ENCODE assay signal across 8 mouse cellular contexts in the genomic region with DNA sequence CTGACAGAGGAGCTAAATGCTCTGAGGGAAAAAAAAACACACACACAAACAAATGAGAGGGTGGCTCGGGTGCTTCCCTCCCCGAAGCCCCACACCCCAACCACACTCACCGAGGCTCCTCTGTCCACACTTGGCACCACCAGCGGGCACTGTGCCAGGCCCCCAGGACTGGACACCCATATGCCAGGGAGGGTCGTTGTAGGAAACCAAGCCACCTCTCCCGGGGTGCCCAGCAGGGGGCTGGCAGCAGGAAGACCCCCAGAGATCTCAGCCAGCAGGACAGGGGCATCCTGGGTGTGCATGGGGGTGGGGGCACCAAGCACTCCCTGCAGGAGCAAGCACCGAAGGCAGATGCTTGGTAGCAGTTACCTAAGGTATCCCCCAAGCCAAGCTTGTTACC. TPM values are rescaled to one million over a fixed set of nuclear protein-coding genes. Genes with fewer than 3 reads are reported as not detected.
DNase-seq lines count a peak whose midpoint lies in the region; ATAC-seq and TF ChIP-seq lines count a peak whose summit lies in the region.

Gene Gm43738 (minus strand): TSS at position 289 of the 400 bp plus-strand sequence.

- 32% methylated on average over 7 of the region's 7 CpGs for WGBS in bone marrow, adult 2 months
- WGBS in forebrain, embryonic 14.5 days = 33% methylated on average over 7 of the region's 7 CpGs
- WGBS in liver, embryonic 14.5 days (ENCODE audit: insufficient replicate concordance) = 46% methylated on average over 7 of the region's 7 CpGs

- peak within 1 kb of the TSS; percentile 95 for H3K4me2 ChIP-seq in forebrain, embryonic 14.5 days (ENCODE audit: low read length)
- peak within 1 kb of the TSS; percentile 88 for H3K4me2 ChIP-seq in liver, embryonic 14.5 days (ENCODE audit: low read depth)

- H3K27ac ChIP-seq in layer of hippocampus, adult 2 months = peak within 1 kb of the TSS; percentile 85
- H3K27ac ChIP-seq in bone marrow, adult 2 months (ENCODE audit: control insufficient read depth, insufficient read depth, low read depth, low read length, poor library complexity) = no peak within 1 kb of the TSS; the same call in 1 of the 2 replicates
- H3K27ac ChIP-seq in forebrain, embryonic 14.5 days (ENCODE audit: low read depth, low read length) = peak within 1 kb of the TSS; percentile 36; the same call in 1 of the 2 replicates
- H3K27ac ChIP-seq in liver, embryonic 14.5 days = peak within 1 kb of the TSS; percentile 12

- peaks cover 1% of the 10 kb centered on the region; the same call in 1 of the 2 replicates for H3K4me1 ChIP-seq in bone marrow, adult 2 months (ENCODE audit: control insufficient read depth, insufficient read depth, low read length)
- H3K4me1 ChIP-seq in forebrain, embryonic 14.5 days (ENCODE audit: control insufficient read depth, insufficient read depth, low read length) = peaks cover 11% of the 10 kb centered on the region
- H3K4me1 ChIP-seq in liver, embryonic 14.5 days (replicated peaks; ENCODE audit: control insufficient read depth in 2 of 2, insufficient read depth in 2 of 2, low read length in 1 of 2) = peaks cover 13 to 16% of the 10 kb centered on the region in 2 experiments

- TF ChIP-seq CTCF in layer of hippocampus, adult 2 months (conservative IDR thresholded peaks at IDR 0.05) = no peak
- no peak for TF ChIP-seq CTCF in bone marrow, adult 2 months (IDR thresholded peaks at IDR 0.05; ENCODE audit: control insufficient read depth, insufficient read depth, low read length)
- TF ChIP-seq CTCF in liver, embryonic 14.5 days (IDR thresholded peaks at IDR 0.05; ENCODE audit: low read depth) = 0 out of 2 replicates have a peak, but pooled peaks have one; percentile 2

- no peak for ATAC-seq in forebrain, embryonic 14.5 days
- no peak for ATAC-seq in liver, embryonic 14.5 days (ENCODE audit: insufficient read depth)

- no peak for DNase-seq in layer of hippocampus, adult 2 months (ENCODE audit: low spot score in 2 of 2)
- no peak for DNase-seq in layer of hippocampus, adult 11-12 months (ENCODE audit: low spot score)
- peak; percentile 15 for DNase-seq in forebrain, embryonic 14.5 days (ENCODE audit: low spot score)
- no peak for DNase-seq in liver, embryonic 14.5 days (ENCODE audit: low read depth in 3 of 3, low spot score in 3 of 3)
- no peak for DNase-seq in urinary bladder, adult 2 months (ENCODE audit: low spot score)
- no peak for DNase-seq in layer of hippocampus, adult 18-20 months (ENCODE audit: low spot score in 2 of 2)
- no peak for DNase-seq in retina, embryonic 14.5 days (ENCODE audit: low spot score)

- H3K36me3 ChIP-seq in forebrain, embryonic 14.5 days (ENCODE audit: control insufficient read depth, insufficient read depth, low read length) = peaks cover 42% of the 10 kb centered on the region
- H3K36me3 ChIP-seq in liver, embryonic 14.5 days (replicated peaks; ENCODE audit: control insufficient read depth, insufficient read depth, low read depth) = peaks cover 18% of the 10 kb centered on the region

- H3K4me3 ChIP-seq in layer of hippocampus, adult 2 months = peak within 1 kb of the TSS; percentile 76
- H3K4me3 ChIP-seq in bone marrow, adult 2 months (replicated peaks; ENCODE audit: control insufficient read depth, low read depth, low read length) = peak within 1 kb of the TSS; percentile 73
- peak within 1 kb of the TSS; percentile 79 for H3K4me3 ChIP-seq in forebrain, embryonic 14.5 days (ENCODE audit: low read depth, low read length)
- peak within 1 kb of the TSS; percentile 60 to 95 for H3K4me3 ChIP-seq in liver, embryonic 14.5 days (ENCODE audit: insufficient read depth in 1 of 2, low read depth in 2 of 2, low read length in 2 of 2)

- no peak for TF ChIP-seq POLR2A in bone marrow, adult 2 months (IDR thresholded peaks at IDR 0.05; ENCODE audit: borderline replicate concordance, control insufficient read depth, low read depth, low read length)

- TF ChIP-seq EP300 in liver, embryonic 14.5 days (IDR thresholded peaks at IDR 0.05; ENCODE audit: low read depth) = no peak

- H3K27me3 ChIP-seq in forebrain, embryonic 14.5 days (replicated peaks; ENCODE audit: control insufficient read depth, insufficient read depth, low read length) = no peaks in the 10 kb centered on the region
- H3K27me3 ChIP-seq in liver, embryonic 14.5 days (ENCODE audit: control insufficient read depth, insufficient read depth, low read length) = no peaks in the 10 kb centered on the region

- peak within 1 kb of the TSS; percentile 75 for H3K9ac ChIP-seq in forebrain, embryonic 14.5 days (ENCODE audit: low read length)
- peak within 1 kb of the TSS; percentile 59 for H3K9ac ChIP-seq in liver, embryonic 14.5 days (replicated peaks)

- H3K9me3 ChIP-seq in forebrain, embryonic 14.5 days (replicated peaks; ENCODE audit: control insufficient read depth, low read length) = no peaks in the 10 kb centered on the region
- no peaks in the 10 kb centered on the region for H3K9me3 ChIP-seq in liver, embryonic 14.5 days (ENCODE audit: control insufficient read depth, low read length)

RNA-seq across cellular contexts. Expression of gene Gm43738, which starts in this region (rescaled TPM):
- under 1 TPM in 1 of 2 experiments, not detected in 1; 0.18 TPM for total RNA-seq in layer of hippocampus, adult 2 months (2021)
- polyA plus RNA-seq in bone marrow, adult 2 months (2011; ENCODE audit: insufficient read depth, insufficient read length, low replicate concordance, missing spikeins) = not detected in 2 replicates
- not detected in 2 replicates for polyA plus RNA-seq in forebrain, embryonic 14.5 days (2014; fragmentation: Nextera tagmentation; extraction: Ambion mirVana)
- 0.02 TPM in 1 of 2 replicates, not detected in the other for polyA plus RNA-seq in liver, embryonic 14.5 days (2012; rRNA removed)
- 0.04 TPM in 1 of 2 replicates, not detected in the other for polyA plus RNA-seq in liver, embryonic 14.5 days (2014; fragmentation: Nextera tagmentation; extraction: Ambion mirVana)
- not detected in 2 replicates for polyA plus RNA-seq in urinary bladder, adult 2 months (2012; rRNA removed)
- not detected for total RNA-seq in layer of hippocampus, adult 18-20 months (2021)

Comparison
In these comparisons a context has a peak if more than half of its experiments do, and no peak if none do; other contexts are left out.
1. Peak in DNase-seq, H3K4me3 ChIP-seq, H3K27ac ChIP-seq, H3K9ac ChIP-seq and H3K4me2 ChIP-seq in forebrain, embryonic 14.5 days; RNA of the gene not detected or under 1 TPM.